In the genomic region with DNA sequence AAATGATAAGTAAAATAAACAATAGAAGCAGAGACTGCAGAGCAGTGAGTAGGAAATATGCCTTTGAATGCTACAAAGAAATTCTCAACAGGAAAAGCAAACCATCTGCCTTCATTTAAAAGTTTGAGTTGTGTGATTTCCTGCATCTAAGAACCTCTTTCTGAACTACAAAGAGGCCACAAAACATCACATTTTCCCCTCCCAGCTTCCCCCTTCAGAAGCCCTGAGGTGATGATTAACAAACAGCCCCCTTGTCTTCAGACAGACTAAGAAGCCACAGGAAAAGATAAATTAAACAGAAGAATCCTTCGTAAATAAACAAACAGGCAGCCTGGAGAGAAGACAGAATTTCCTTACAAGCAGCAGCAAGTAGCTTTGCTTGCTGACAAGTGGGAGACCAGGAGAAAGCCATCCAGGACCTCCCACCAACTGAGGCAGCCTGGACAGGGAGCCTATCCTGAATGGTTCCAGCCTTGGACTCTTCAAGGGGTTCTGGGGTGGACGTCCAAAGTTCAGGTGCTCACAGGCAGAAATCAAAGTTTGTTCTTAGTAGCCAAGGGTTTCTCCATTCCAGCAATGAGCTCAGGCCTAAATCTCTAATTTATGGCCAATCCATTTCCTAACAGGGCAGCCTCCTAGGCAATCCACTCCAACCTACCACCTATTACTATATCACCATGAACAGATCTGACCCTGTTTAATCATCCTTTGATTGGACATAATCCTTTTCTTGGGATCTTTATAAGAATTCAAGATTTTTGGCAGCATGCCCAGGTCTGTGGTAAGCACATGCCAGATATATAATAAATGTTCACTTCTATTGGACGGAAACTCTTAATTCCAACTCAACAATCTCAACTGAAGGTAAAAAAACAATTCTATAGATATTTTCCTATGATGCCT, we compare ENCODE assay signal across 8 mouse cellular contexts. TPM values are rescaled to one million over a fixed set of nuclear protein-coding genes. Genes with fewer than 3 reads are reported as not detected.
DNase-seq lines count a peak whose midpoint lies in the region; ATAC-seq and TF ChIP-seq lines count a peak whose summit lies in the region.

No protein-coding gene starts in this region.

- peak; percentile 85 for DNase-seq in lung, embryonic 14.5 days
- DNase-seq in lung, adult 18-20 months = no peak
- peak; percentile 68 for DNase-seq in brain, embryonic 14.5 days (ENCODE audit: low read depth)
- DNase-seq in kidney, adult 18-20 months = peak; percentile 47
- DNase-seq in naive thymus-derived CD4-positive, alpha-beta T cell, adult 2 months (ENCODE audit: low read depth) = peak; percentile 86
- no peak for DNase-seq in right cerebral cortex, postnatal 25 days
- DNase-seq in layer of hippocampus, postnatal 25 days (ENCODE audit: extremely low spot score in 1 of 2, low spot score in 1 of 2) = no peak

- WGBS in lung, embryonic 14.5 days = 18% methylated on average over 3 of the region's 3 CpGs
- WGBS in neural tube, embryonic 15.5 days = 51% methylated on average over 3 of the region's 3 CpGs

- TF ChIP-seq CTCF in lung, embryonic 14.5 days (IDR thresholded peaks at IDR 0.05; ENCODE audit: low read depth) = no peak
- TF ChIP-seq CTCF in brain, embryonic 14.5 days (IDR thresholded peaks at IDR 0.05; ENCODE audit: borderline replicate concordance, extremely low read depth, insufficient read depth, insufficient read length) = no peak

- H3K9me3 ChIP-seq in lung, embryonic 14.5 days (ENCODE audit: low read depth, low read length) = no peaks in the 10 kb centered on the region
- H3K9me3 ChIP-seq in neural tube, embryonic 15.5 days (replicated peaks) = no peaks in the 10 kb centered on the region

- no peak overlapping the region for H3K4me3 ChIP-seq in lung, embryonic 14.5 days (ENCODE audit: low read depth, low read length)
- H3K4me3 ChIP-seq in neural tube, embryonic 15.5 days (replicated peaks) = no peak overlapping the region

- H3K4me1 ChIP-seq in lung, embryonic 14.5 days (ENCODE audit: insufficient read depth) = peaks cover 3% of the 10 kb centered on the region
- H3K4me1 ChIP-seq in neural tube, embryonic 15.5 days = peaks cover 27% of the 10 kb centered on the region

- H3K27ac ChIP-seq in lung, embryonic 14.5 days (ENCODE audit: low read depth) = no peak overlapping the region
- no peak overlapping the region for H3K27ac ChIP-seq in neural tube, embryonic 15.5 days (replicated peaks)

- no peak for TF ChIP-seq POLR2A in brain, embryonic 14.5 days (IDR thresholded peaks at IDR 0.05; ENCODE audit: borderline replicate concordance, extremely low read depth, insufficient read depth, insufficient read length, poor library complexity, severe bottlenecking)

- H3K36me3 ChIP-seq in lung, embryonic 14.5 days (ENCODE audit: insufficient read depth) = peaks cover 13% of the 10 kb centered on the region; the same call in 1 of the 2 replicates
- H3K36me3 ChIP-seq in neural tube, embryonic 15.5 days = 0 out of 2 replicates have a peak, but pooled peaks cover 4% of the 10 kb centered on the region

- H3K4me2 ChIP-seq in lung, embryonic 14.5 days = no peak overlapping the region
- no peak overlapping the region for H3K4me2 ChIP-seq in neural tube, embryonic 15.5 days

- ATAC-seq in lung, embryonic 14.5 days (ENCODE audit: insufficient read depth) = peak; percentile 84; the same call in 1 of the 2 replicates
- ATAC-seq in neural tube, embryonic 15.5 days (ENCODE audit: low FRiP score) = no peak

- H3K27me3 ChIP-seq in lung, embryonic 14.5 days (ENCODE audit: insufficient read depth, low read length) = no peaks in the 10 kb centered on the region
- no peaks in the 10 kb centered on the region for H3K27me3 ChIP-seq in neural tube, embryonic 15.5 days (replicated peaks)

- no peak overlapping the region for H3K9ac ChIP-seq in lung, embryonic 14.5 days
- H3K9ac ChIP-seq in neural tube, embryonic 15.5 days (replicated peaks) = no peak overlapping the region

RNA-seq across cellular contexts. Expression of gene Tle4, which starts 9.4 kb away (rescaled TPM):
- 16.1 and 16.9 TPM in 2 replicates for polyA plus RNA-seq in lung, embryonic 14.5 days (2014; fragmentation: Nextera tagmentation; extraction: Ambion mirVana)
- 50.3 and 56.5 TPM in 2 replicates for polyA plus RNA-seq in brain, embryonic 14.5 days (2012; rRNA removed)
- polyA plus RNA-seq in neural tube, embryonic 15.5 days (2015; fragmentation: Nextera tagmentation; extraction: Ambion mirVana) = 22.3 and 24.3 TPM in 2 replicates
- 10 to 100 TPM; 37.1 to 43.9 TPM for total RNA-seq in layer of hippocampus, postnatal 25 days (2021)

Comparison
In these comparisons a context has a peak if more than half of its experiments do, and no peak if none do; other contexts are left out.
1. DNase-seq: peak in lung, embryonic 14.5 days (single experiment), brain, embryonic 14.5 days (single experiment), kidney, adult 18-20 months (single experiment) and naive thymus-derived CD4-positive, alpha-beta T cell, adult 2 months (single experiment); none in lung, adult 18-20 months (0 of 2), right cerebral cortex, postnatal 25 days (single experiment) and layer of hippocampus, postnatal 25 days (0 of 2).